Mouse (Mus musculus) gastrocnemius, adult 2 months (tissue): ENCODE results near the gene Nup62. TPM values are rescaled to one million over a fixed set of nuclear protein-coding genes. Genes with fewer than 3 reads are reported as not detected.

Experiments used
- DNase-seq: peaks from one replicate; pipeline ENCODE4 v3.0.0; 2022
- H3K27ac ChIP-seq: fragments of 200-600 bp; 2 replicates; pipeline ENCODE4 v1.8.1; 2022; ENCODE audit warnings: mild to moderate bottlenecking
- H3K4me3 ChIP-seq: fragments of 200-600 bp; 2 replicates; pipeline ENCODE4 v1.8.1; 2022; ENCODE audit warnings: mild to moderate bottlenecking, moderate library complexity
- CTCF ChIP-seq: fragments of 200-600 bp; IDR thresholded peaks from 2 replicates; pipeline ENCODE4 v1.8.1; 2022; ENCODE audit warnings: antibody characterized with exemption, mild to moderate bottlenecking, moderate library complexity
- intact Hi-C: fragments of 180-260 bp; cut with DNase I; formaldehyde crosslinking; loops from one replicate; pipeline ENCODE4 v1.15.1; 2025
- total RNA-seq, 2 experiments: library from RNA; stranded (reverse); gene quantifications; 2 replicates each; pipeline ENCODE4 v1.2.3; 2021

Gene Nup62
- total RNA-seq, 2 experiments from 2014 or later = 21.8 to 26.6 TPM

GRCm38 (mm10) chr7:44863982-44864494 is 48.1 kb downstream of the Nup62 start:
- Histone ChIP-seq H3K4me3 (no peak overlapping the region), H3K27ac (peak overlapping the region; percentile 99; the same call in 1 of the 2 replicates)
- TF ChIP-seq CTCF = no peak
- intact Hi-C loops = no loop called here
- peak; percentile 24 for DNase-seq

- intact Hi-C loops = no loop called here
- Histone ChIP-seq H3K4me3 (no peak overlapping the region), H3K27ac (peak overlapping the region; percentile 99)
- DNase-seq = peak; percentile 46
- no peak for TF ChIP-seq CTCF
These were observed 49.0 kb downstream of the Nup62 start for GRCm38 (mm10) chr7:44864595-44865542.

DNA sequence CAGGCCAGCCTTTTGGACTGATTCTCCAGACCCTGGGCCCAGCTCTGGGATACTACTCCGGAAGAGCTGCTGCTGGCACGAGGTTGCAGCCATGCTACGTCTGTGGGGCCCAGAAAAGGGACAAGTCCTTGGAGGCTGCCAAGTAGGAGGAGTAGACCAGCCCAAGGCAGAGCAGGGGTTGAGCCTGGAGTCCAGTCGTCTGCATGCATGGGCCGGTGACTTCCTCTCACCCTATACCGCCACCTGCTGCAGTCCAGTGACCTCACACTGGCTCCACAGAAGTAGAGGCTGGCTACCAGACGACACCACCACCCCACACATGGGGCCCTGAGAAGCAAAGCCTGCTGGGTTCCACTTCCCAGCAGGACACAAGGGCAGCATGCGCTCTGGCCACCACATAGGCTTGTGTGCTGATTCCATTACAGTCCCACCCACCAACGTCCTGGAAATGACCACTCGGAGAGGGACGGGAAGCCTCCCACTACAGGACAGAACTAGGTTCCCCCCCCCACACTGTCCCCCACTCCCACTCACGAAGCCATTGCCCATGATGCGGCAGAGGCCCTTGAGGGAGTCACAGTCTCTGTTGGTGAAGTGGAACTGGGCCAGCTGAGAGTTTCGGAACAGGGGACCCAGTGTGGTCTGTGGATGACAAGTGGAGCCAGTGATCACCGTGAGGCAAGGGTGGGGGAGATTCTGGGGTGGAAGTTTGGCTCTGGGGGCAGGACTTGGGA is 50.6 kb downstream of the Nup62 start:
- DNase-seq = peak; percentile 78
- H3K4me3 ChIP-seq = peak overlapping the region; percentile 97
- peak overlapping the region; percentile 99 for H3K27ac ChIP-seq
- peak; percentile 34; the same call in 1 of the 2 replicates for TF ChIP-seq CTCF
- intact Hi-C loops = no loop called here

DNA sequence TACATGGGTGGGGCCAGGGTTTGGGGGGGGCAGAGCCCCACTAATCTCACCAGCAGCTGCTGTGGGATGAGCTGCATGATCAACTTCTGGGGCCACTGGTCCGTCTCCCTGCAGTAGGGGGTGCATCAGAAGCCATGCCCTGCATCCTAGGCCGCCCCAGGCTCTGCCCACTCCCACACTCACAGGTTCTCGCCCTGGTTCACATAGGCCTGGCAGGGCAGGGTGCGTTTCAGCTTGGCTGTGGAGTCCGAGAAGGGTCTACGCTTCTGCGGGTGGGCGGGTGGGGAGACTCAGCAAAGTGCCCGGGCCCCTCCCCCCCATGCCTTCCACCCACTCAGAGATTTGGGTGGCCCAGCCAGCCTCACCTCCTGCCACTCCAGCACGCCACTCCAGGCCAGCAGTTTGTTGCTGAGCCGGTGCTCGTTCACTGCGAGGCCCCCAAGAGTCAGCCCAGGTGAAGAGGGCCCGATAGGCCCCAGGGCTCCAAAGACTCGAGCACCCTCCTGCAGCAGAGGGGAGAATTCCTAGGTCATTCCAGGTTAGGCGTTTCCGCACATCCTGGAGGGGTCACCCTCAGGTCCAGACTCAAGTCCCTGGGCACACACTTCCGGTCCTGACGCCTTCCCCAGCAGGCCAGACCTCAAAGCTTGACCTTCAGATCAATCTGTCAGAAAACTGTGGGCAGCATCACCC is 51.3 kb downstream of the Nup62 start:
- intact Hi-C loops = no loop called here
- Histone ChIP-seq H3K27ac (peak overlapping the region; percentile 99), H3K4me3 (peak overlapping the region; percentile 97)
- no peak for TF ChIP-seq CTCF
- DNase-seq = peak; percentile 41

GRCm38 (mm10) chr7:44867802-44868201 is 51.9 kb downstream of the Nup62 start:
- TF ChIP-seq CTCF = no peak
- peak overlapping the region; percentile 97 for H3K4me3 ChIP-seq
- no peak for DNase-seq

GRCm38 (mm10) chr7:44868465-44868864 is 52.6 kb downstream of the Nup62 start:
- TF ChIP-seq CTCF = no peak
- Histone ChIP-seq H3K4me3 (peak overlapping the region; percentile 97), H3K27ac (peak overlapping the region; percentile 99)
- intact Hi-C loops = no loop called here
- peak; percentile 51 for DNase-seq

More at GRCm38 (mm10) chr7:44867802-44868201, 51.9 kb downstream of the Nup62 start:
- intact Hi-C loops = no loop called here
- peak overlapping the region; percentile 99 for H3K27ac ChIP-seq

DNA sequence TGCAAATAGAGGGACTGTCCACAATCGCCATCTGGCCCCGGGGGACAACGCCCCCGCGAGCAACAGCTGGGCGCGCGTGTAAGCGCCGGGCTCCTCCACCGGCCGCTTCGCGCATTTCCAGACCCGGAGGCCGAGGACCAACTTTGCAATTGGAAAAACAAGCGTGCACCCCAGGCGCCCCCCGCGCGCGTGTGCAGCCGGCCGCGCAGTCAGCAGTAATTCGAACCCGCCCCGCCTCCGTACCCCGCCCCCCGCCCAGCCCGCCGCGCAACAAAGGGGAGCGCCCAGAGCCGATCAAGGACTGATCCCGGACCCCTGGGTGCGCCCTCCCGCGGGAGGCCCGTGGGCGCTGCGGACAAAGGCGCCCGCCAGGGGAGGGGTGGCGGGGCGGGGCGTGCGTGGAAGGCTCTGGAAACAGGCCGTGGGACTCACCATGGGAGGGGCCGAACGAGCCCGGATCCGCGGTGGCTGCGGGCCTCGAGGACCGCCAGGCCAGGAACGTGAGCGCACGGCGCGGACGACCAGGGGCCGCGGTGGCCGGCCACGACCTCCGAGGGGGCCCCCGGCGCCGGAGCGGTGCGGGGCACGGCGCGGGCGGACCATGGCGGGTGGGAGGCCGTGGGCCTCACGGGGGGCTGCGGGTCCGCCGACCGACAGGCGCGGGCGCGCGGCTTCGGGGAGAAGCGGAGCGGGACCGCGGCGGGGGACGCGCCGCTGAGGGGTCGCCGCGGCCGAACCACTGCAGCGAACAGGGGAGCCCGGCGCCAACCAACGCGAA is 53.2 kb downstream of the Nup62 start:
- DNase-seq = peak; percentile 85
- intact Hi-C loops = no loop called here
- peak overlapping the region; percentile 97 for H3K4me3 ChIP-seq
- TF ChIP-seq CTCF = no peak; the same call in 1 of the 2 replicates
- H3K27ac ChIP-seq = peak overlapping the region; percentile 99

DNA sequence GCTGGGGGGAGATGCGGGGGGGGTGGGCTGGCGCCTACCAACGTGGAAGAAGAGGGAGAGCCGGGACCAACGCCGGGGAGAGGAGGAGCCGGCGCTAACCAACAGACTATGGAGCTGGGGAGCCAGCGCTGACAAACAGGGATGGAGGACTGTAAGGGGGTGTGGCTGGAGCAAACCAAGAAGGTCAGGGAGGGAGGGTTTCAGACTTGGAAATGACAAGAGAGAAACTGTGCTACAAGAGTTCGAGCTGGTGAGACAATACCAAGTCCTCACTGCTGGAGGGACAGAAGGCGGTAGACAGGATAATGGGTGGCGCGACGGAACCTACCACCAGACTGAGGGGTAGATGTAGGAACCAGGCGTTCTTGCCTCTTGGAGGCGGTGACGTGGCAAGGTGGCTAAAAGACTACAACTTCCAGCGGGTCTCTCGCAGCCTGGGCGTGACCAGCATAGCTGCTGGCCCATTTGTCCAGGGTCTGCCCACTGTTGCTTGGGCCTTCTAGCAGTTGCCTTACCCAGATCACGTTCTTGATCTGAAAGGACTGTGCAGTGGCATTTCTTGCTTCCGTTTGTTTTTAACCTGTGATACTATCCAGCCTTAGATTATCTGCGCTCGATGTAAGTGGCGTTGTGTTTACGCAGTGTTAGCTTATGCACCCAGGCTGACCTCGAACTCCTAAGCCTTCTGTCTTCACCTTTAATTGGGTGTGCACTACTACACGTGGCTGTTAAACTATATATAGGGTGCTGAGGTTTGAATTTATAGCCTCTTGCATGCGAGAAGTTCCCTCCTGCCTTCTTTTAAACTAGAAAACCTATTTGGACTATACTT is 54.0 kb downstream of the Nup62 start, which contains the start of gene Ptov1:
Gene Ptov1, minus strand, starts transcription at position 92 of the 832 bp plus-strand sequence.
- peak; percentile 95 for DNase-seq
- H3K4me3 ChIP-seq = peak within 1 kb of the TSS; percentile 97
- no peak for TF ChIP-seq CTCF
- intact Hi-C loops = loop anchor here (2.0 kb wide), 1 partner anchor 23 kb away; the partner anchor contains the start of gene Med25
- peak within 1 kb of the TSS; percentile 99 for H3K27ac ChIP-seq

DNA sequence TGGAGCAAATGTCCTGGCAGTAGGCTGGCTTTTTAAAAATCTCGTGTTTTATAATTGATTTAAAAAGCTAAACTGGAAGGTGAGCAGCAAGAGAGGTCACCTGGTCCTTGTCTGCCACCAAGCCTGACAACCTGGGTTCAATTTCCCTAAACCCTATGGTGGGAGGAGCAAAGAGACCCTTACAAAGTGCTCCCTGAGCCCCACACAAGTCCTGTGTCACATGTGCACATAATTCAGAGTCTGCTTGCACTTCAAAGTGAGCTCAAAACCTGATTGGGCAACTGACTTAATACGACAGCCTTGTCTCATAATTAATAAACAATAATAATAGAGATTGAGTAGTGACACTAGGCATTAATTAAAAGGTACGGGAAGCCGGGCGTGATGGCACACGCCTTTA is 54.7 kb downstream of the Nup62 start:
- DNase-seq = no peak
- TF ChIP-seq CTCF = no peak
- peak overlapping the region; percentile 97 for H3K4me3 ChIP-seq
- H3K27ac ChIP-seq = peak overlapping the region; percentile 99
- intact Hi-C loops = loop anchor here (2.0 kb wide), 1 partner anchor 22 kb away; the partner anchor contains the start of gene Med25

DNA sequence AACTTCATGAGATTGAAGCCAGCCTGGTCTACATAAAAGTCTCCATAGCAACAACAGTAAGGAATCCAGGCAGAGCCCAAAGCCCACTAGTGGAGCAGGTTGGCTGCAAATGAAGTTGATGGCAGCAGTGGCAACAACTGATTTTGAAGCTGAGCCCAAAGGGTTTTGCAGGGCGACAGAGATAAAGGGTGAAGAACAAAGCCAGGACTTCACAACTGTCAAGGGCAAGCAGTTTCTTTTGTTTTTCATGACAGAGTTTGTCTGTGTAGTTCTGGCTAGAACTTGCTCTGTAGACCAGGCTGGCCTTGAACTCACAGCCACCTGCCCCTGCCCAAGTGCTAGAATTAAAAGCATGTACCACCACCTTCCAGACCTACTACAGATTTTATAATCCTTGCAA is 55.3 kb downstream of the Nup62 start:
- no peak for TF ChIP-seq CTCF
- DNase-seq = no peak
- Histone ChIP-seq H3K27ac (peak overlapping the region; percentile 40; the same call in 1 of the 2 replicates), H3K4me3 (no peak overlapping the region)
- intact Hi-C loops = loop anchor here (2.0 kb wide), 1 partner anchor 22 kb away; the partner anchor contains the start of gene Med25
